ENCODE assay signal across 12 mouse cellular contexts in the genomic region with DNA sequence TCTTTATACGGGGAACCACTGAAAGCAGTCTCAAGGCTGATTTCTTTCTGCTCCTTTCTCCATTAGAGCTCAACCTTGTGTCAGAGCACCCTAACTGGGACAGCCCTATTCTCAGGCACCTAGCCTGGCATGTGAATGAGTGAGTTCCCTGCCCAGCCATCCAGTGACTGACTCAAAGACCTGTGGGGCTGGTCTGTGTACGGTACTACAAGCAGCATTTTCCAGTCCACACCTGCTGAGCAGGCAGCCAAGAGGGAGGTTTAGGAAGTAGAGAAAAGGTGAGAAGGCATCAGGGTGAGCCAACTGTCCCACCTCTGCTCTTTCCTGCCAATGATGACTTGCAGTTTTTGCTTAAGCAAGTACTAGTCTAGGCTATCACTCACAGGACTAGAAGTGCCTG.
"Had no signal": no experiment of that assay in that cellular context is flagged by ENCODE, and none has a peak within 500 bp of the region (broad histone marks: within the 10 kb centered on the region; RNA-seq: fewer than 3 reads in every experiment).

No protein-coding gene starts in this region.

- DNase-seq: kidney, postnatal 14 days; left cerebral cortex, postnatal 4 days; lung, embryonic 14.5 days; lung, postnatal 10 days; midbrain, embryonic 14.5 days; spleen, adult 18-20 months; thymus, postnatal 36 days had no signal

- H3K9ac ChIP-seq: hindbrain, embryonic 15.5 days; limb, embryonic 13.5 days; liver, embryonic 12.5 days; lung, embryonic 14.5 days; neural tube, embryonic 12.5 days had no signal

- ATAC-seq: liver, embryonic 12.5 days had no signal

- H3K27ac ChIP-seq: hindbrain, embryonic 15.5 days; limb, embryonic 13.5 days; liver, embryonic 12.5 days; midbrain, embryonic 10.5 days; neural tube, embryonic 12.5 days had no signal

- H3K27me3 ChIP-seq: hindbrain, embryonic 15.5 days; liver, embryonic 12.5 days; neural tube, embryonic 12.5 days had no signal

- H3K9me3 ChIP-seq: hindbrain, embryonic 15.5 days; limb, embryonic 13.5 days; liver, embryonic 12.5 days; midbrain, embryonic 10.5 days; neural tube, embryonic 12.5 days had no signal

- H3K4me1 ChIP-seq: hindbrain, embryonic 15.5 days; liver, embryonic 12.5 days; midbrain, embryonic 10.5 days; neural tube, embryonic 12.5 days had no signal

- H3K4me2 ChIP-seq: hindbrain, embryonic 15.5 days; limb, embryonic 13.5 days; liver, embryonic 12.5 days; lung, embryonic 14.5 days; neural tube, embryonic 12.5 days had no signal

- H3K36me3 ChIP-seq: hindbrain, embryonic 15.5 days; limb, embryonic 13.5 days; liver, embryonic 12.5 days; midbrain, embryonic 10.5 days; neural tube, embryonic 12.5 days had no signal

- H3K4me3 ChIP-seq: hindbrain, embryonic 15.5 days; limb, embryonic 13.5 days; liver, embryonic 12.5 days; midbrain, embryonic 10.5 days; neural tube, embryonic 12.5 days had no signal
